Mouse (Mus musculus) hindbrain, embryonic 10.5 days (tissue): ENCODE results near the gene Erlin1. TPM values are rescaled to one million over a fixed set of nuclear protein-coding genes. Genes with fewer than 3 reads are reported as not detected.

Experiments
- DNase-seq: peaks from one replicate; pipeline ENCODE4 v3.0.0-alpha.2; 2017; ENCODE audit warnings: low spot score
- H3K27ac ChIP-seq: fragments of 300-500 bp; sonication (generic); 2 replicates; pipeline ENCODE4 v1.5.1; 2016; ENCODE audit warnings: mild to moderate bottlenecking, moderate library complexity
- H3K27me3 ChIP-seq: fragments of 300-500 bp; sonication (generic); 2 replicates; pipeline ENCODE4 v1.6.1; 2016; ENCODE audit warnings: mild to moderate bottlenecking; ENCODE audit not compliant: poor library complexity, insufficient read depth, severe bottlenecking
- H3K36me3 ChIP-seq: fragments of 300-500 bp; sonication (generic); 2 replicates; pipeline ENCODE4 v1.6.1; 2016; ENCODE audit warnings: mild to moderate bottlenecking, moderate library complexity
- H3K4me1 ChIP-seq: fragments of 300-500 bp; sonication (generic); replicated peaks from 2 replicates; pipeline ENCODE4 v1.6.1; 2016; ENCODE audit warnings: mild to moderate bottlenecking
- H3K4me3 ChIP-seq: fragments of 300-500 bp; sonication (generic); 2 replicates; pipeline ENCODE4 v1.5.1; 2016; ENCODE audit warnings: mild to moderate bottlenecking, moderate library complexity
- H3K9me3 ChIP-seq: fragments of 300-500 bp; sonication (generic); 2 replicates; pipeline ENCODE4 v1.6.1; 2016; ENCODE audit warnings: mild to moderate bottlenecking, moderate library complexity
- WGBS: fragments of 180-500 bp; shearing (Covaris S2); methylation state at CpG from one replicate; pipeline ENCODE4 v1.1.7; 2016; 5-methylcytosine and 5-hydroxymethylcytosine counted together
- polyA plus RNA-seq: library from polyadenylated mRNA; unstranded; fragments of >200 nt; fragmentation: Nextera tagmentation; extraction: Ambion mirVana; gene quantifications from 2 replicates; pipeline ENCODE4 v1.2.1, GENCODE M21; 2016

Erlin1 gene
- polyA plus RNA-seq, 1 experiment from 2014 or later: 18.5 TPM

GRCm38 (mm10) chr19:44049282-44049681, 20.3 kb downstream of the Erlin1 start:
- no peaks in the 10 kb centered on the region for H3K4me1 ChIP-seq
- H3K27ac ChIP-seq: no peak overlapping the region
- H3K4me3 ChIP-seq: no peak overlapping the region
- no peak for DNase-seq
- no peaks in the 10 kb centered on the region for H3K9me3 ChIP-seq
- WGBS: 56% methylated on average over 3 of the region's 3 CpGs
- H3K36me3 ChIP-seq: peaks cover 33% of the 10 kb centered on the region
- no peaks in the 10 kb centered on the region for H3K27me3 ChIP-seq

DNA sequence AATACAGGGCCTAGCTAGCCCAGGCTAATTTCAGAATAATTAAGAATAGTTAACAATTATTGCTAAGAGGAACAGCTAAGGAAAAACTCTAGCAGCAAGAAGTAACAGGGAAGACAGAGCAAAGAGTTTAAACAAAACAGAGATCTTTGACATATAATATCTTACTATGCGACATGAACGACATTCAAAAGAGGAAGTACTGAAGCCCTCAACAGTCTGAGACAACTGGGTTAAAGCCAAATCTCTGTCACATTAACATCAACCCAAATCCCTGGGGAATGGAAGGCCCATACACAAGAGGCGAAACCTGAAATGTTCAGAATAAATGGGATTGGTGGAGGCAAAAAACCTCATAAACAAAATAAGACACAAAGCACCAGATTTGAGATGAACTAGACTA, 23.7 kb downstream of the Erlin1 start:
- no peak for DNase-seq
- Histone ChIP-seq H3K9me3 (no peaks in the 10 kb centered on the region), H3K27ac (no peak overlapping the region), H3K4me1 (no peaks in the 10 kb centered on the region), H3K4me3 (no peak overlapping the region), H3K27me3 (no peaks in the 10 kb centered on the region), H3K36me3 (peaks cover 21% of the 10 kb centered on the region)
- 94% methylated on average over 3 of the region's 3 CpGs for WGBS

DNA sequence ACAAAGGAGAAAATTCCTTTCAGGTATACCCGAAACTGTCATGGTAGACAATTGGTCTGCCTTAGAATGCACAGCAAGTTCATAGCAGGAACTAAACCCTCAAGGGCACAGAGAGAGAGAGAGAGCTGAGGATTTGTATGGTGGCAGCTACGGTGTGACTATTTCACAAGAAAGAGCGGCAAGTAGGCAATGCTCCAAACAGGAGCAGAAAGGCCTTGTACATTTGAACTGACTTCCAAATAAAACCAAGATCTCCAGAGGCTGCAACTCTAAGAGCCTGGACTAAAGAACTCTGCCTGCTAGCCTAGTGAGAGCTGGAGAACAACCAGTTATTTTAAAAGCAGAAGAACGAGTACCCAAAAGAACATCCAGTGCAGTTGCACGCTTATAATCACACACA, 27.5 kb downstream of the Erlin1 start:
- DNase-seq: no peak
- Histone ChIP-seq H3K27me3 (no peaks in the 10 kb centered on the region), H3K4me3 (no peak overlapping the region), H3K27ac (no peak overlapping the region), H3K9me3 (no peaks in the 10 kb centered on the region), H3K4me1 (no peaks in the 10 kb centered on the region), H3K36me3 (peaks cover 54% of the 10 kb centered on the region)
- WGBS: 83% methylated on average over 5 of the region's 5 CpGs

GRCm38 (mm10) chr19:44033396-44033795, 36.2 kb downstream of the Erlin1 start:
- Histone ChIP-seq H3K36me3 (peaks cover 26% of the 10 kb centered on the region), H3K27ac (no peak overlapping the region), H3K27me3 (no peaks in the 10 kb centered on the region), H3K4me3 (no peak overlapping the region), H3K4me1 (no peaks in the 10 kb centered on the region), H3K9me3 (no peaks in the 10 kb centered on the region)
- DNase-seq: no peak
- WGBS: 92% methylated on average over 5 of the region's 5 CpGs

DNA sequence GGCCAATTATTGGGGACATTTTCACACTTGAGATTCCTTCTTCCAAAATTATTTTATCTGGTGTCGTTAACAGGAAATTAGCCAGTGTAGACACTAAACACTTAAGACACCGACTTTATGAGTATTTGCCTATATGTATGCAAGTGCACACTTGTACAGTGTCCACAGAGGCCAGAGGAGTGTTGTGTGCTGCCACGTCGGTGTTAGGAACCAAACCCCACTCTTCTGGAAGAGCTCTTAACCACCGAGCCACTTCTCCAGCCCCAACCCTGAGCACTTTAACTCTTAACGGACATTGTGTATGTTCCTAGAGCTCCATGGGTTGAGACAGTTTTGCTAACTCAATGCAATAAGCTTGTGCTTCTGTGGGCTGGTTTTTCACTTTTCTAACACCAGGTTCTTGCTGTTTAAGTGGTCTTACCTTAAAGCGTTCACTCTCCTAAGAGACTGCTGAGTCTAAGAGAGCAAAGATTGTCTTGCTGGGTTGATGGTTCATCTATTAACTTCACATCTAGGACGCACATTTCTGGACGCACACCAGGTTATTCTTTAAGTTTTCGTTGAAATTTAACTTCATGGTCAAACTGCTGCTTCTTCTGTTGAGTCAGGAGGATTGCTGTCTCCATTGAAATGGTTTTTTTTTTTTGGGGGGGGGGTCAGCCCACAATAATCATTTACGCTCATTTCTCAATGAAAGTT, 37.4 kb downstream of the Erlin1 start:
- H3K27ac ChIP-seq: no peak overlapping the region
- no peaks in the 10 kb centered on the region for H3K9me3 ChIP-seq
- H3K4me3 ChIP-seq: no peak overlapping the region
- peaks cover 14% of the 10 kb centered on the region for H3K36me3 ChIP-seq
- H3K4me1 ChIP-seq: no peaks in the 10 kb centered on the region
- no peaks in the 10 kb centered on the region for H3K27me3 ChIP-seq
- DNase-seq: no peak
- 90% methylated on average over 11 of the region's 11 CpGs for WGBS

DNA sequence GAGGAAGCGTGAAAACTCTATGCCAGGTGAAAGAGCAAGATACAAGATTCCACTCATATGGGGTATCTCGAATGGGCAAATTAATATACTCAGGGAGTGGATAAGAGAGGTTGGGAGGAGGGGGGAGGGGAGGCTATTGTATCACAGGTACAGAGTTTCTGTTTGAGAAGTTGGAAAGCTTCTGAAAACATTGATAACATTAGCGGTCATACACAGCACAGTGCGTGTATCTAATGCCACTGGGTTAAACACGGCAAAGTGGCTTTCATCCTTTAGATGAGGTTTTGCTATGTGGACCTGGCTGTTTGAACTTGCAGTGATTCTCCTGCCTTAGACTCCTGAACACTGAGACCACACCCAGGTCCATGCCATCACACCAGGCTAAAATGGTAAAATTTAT, 39.6 kb downstream of the Erlin1 start:
- Histone ChIP-seq H3K27me3 (no peaks in the 10 kb centered on the region), H3K36me3 (no peaks in the 10 kb centered on the region; the same call in none of the 2 replicates), H3K9me3 (no peaks in the 10 kb centered on the region), H3K4me3 (no peak overlapping the region), H3K27ac (no peak overlapping the region), H3K4me1 (peaks cover 3% of the 10 kb centered on the region; the same call in 1 of the 2 replicates)
- no peak for DNase-seq
- WGBS: 93% methylated on average over 5 of the region's 5 CpGs

DNA sequence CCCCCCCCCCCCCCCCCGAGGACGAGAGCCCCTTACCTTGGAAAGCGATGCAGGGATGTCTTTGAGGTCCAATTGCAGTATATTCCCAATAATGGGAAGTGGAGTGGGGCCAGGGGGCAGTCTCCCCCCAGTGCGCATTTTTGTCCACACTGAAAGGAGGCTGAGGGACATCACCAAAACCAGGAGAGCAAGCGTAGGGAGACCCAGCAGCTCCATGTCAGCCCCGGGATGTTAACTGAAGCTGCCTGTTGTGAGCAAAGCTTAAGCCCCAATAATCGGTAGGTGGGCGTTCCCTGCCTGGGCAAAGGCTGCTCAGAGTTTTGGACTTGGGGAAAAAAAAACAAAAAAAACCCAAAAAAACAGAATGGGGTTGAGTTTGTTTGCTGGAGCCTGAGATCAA, 40.6 kb downstream of the Erlin1 start, which contains the start of gene Cyp2c23:
Cyp2c23 (minus strand) TSS at position 237 of the 400 bp plus-strand sequence.
- Histone ChIP-seq H3K4me1 (peaks cover 3% of the 10 kb centered on the region; the same call in 1 of the 2 replicates), H3K36me3 (no peaks in the 10 kb centered on the region; the same call in 1 of the 2 replicates), H3K27me3 (no peaks in the 10 kb centered on the region), H3K9me3 (no peaks in the 10 kb centered on the region), H3K4me3 (no peak within 1 kb of the TSS), H3K27ac (no peak within 1 kb of the TSS)
- DNase-seq: no peak
- WGBS: 70% methylated on average over 8 of the region's 8 CpGs

- Histone ChIP-seq H3K4me1 (peaks cover 3% of the 10 kb centered on the region; the same call in 1 of the 2 replicates), H3K27ac (no peak overlapping the region), H3K9me3 (no peaks in the 10 kb centered on the region), H3K27me3 (no peaks in the 10 kb centered on the region), H3K4me3 (no peak overlapping the region), H3K36me3 (no peaks in the 10 kb centered on the region)
- DNase-seq: no peak
- WGBS: 62% methylated on average over 8 of the region's 8 CpGs
Observed at GRCm38 (mm10) chr19:44026956-44027530, 42.5 kb downstream of the Erlin1 start.

DNA sequence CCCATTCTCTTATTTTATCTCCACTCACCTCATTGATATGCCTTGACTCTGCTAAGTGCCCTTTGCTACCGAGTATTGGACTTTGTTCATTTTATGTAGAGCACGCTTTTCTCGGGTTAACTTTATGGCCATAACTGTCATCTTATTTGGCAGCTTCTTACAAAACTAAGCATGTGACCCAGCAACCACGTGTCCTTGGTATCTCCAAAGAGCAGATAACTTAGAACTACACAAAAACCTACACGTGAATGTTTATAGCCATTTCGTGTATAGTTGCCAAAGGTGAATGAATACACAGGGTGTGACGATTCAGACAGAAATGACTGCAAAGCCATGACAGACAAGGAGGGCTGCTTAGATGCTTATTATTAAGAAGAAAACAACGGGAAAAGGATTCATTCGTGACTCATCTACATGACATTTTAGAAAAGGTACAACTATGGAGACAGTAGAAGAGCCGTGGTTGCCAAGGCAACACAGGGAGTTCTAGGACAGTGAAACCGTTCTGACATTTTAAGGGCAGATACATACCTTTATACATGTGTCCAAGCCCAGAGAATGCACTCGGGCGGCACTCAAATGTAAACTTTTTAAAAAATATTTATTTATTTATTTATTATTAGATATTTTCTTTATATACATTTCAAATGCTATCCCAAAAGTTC, 44.5 kb downstream of the Erlin1 start:
- Histone ChIP-seq H3K27ac (no peak overlapping the region), H3K27me3 (no peaks in the 10 kb centered on the region), H3K4me3 (no peak overlapping the region), H3K9me3 (no peaks in the 10 kb centered on the region), H3K36me3 (no peaks in the 10 kb centered on the region), H3K4me1 (peaks cover 3% of the 10 kb centered on the region; the same call in 1 of the 2 replicates)
- no peak for DNase-seq
- WGBS: 91% methylated on average over 13 of the region's 13 CpGs

GRCm38 (mm10) chr19:44023066-44023465, 46.5 kb downstream of the Erlin1 start:
- Histone ChIP-seq H3K4me3 (no peak overlapping the region), H3K4me1 (peaks cover 3% of the 10 kb centered on the region; the same call in 1 of the 2 replicates), H3K27me3 (no peaks in the 10 kb centered on the region), H3K9me3 (no peaks in the 10 kb centered on the region), H3K36me3 (no peaks in the 10 kb centered on the region), H3K27ac (no peak overlapping the region)
- no peak for DNase-seq
- 66% methylated on average over 5 of the region's 5 CpGs for WGBS

- Histone ChIP-seq H3K4me3 (no peak overlapping the region), H3K27me3 (no peaks in the 10 kb centered on the region), H3K27ac (no peak overlapping the region), H3K9me3 (no peaks in the 10 kb centered on the region), H3K36me3 (no peaks in the 10 kb centered on the region), H3K4me1 (no peaks in the 10 kb centered on the region)
- WGBS: 92% methylated on average over 4 of the region's 4 CpGs
- no peak for DNase-seq
Observed at GRCm38 (mm10) chr19:44021502-44021901, 48.1 kb downstream of the Erlin1 start.

GRCm38 (mm10) chr19:44019739-44020138, 49.8 kb downstream of the Erlin1 start:
- no peak for DNase-seq
- Histone ChIP-seq H3K4me1 (no peaks in the 10 kb centered on the region), H3K36me3 (no peaks in the 10 kb centered on the region), H3K27me3 (no peaks in the 10 kb centered on the region), H3K4me3 (no peak overlapping the region), H3K9me3 (no peaks in the 10 kb centered on the region), H3K27ac (no peak overlapping the region)
- 65% methylated on average over 7 of the region's 7 CpGs for WGBS

DNA sequence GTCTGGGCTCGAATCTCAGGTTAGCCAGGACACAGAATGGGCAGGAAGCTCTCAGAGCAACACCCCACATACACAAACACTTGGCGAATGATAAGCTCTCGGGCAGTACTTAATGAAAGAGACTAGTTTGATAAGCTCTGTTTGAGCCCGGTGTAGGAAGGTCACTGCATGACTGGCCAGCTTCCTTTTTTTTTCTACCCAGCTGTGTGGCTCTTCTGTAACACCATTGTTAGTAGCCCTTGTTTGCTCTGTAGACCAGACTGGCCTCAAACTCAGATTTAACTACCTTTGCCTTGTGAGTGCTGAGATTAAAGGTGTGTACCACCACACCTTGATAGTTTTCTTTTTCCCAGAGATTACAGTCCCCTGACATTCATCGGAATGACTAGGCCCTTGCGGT, 55.7 kb downstream of the Erlin1 start:
- 89% methylated on average over 6 of the region's 6 CpGs for WGBS
- Histone ChIP-seq H3K36me3 (no peaks in the 10 kb centered on the region), H3K27me3 (no peaks in the 10 kb centered on the region), H3K4me1 (no peaks in the 10 kb centered on the region), H3K9me3 (no peaks in the 10 kb centered on the region), H3K27ac (no peak overlapping the region), H3K4me3 (no peak overlapping the region)
- DNase-seq: no peak
